Mouse (Mus musculus): Measurements from ENCODE around the gene Gtpbp1.

DNA sequence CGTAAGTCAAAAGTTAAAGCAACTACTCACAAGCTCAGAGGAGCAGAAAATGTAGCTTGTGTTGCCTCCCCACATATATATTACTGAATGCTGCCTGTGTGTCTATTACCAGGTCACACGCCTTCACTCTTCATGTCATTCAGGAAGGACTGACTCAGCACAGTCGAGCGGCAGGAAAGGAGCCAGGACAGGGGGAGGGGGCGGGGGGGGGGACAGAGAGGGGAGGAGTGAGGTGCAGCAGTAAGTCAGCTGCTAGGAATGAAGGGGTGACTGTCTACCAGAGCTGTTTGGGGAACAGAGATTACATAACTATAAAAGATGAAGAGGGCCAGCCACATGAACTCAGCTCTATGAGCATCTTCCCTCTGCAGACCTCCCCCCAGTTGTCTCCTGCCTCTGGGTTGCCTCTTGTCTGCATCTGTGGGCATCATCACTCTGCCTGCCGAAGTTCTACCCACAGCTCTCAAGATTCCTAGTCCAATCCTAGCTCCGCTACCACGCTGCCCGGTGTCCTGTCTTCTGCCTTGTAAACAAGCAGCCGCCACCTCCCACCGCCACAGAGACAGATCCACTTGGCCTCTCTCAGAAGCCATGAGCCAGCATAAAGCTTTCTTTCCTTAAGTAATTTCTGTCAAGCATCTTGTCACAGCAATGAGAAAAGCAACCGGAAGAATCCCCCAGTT lies 49.4 kb upstream of the Gtpbp1 start:
- TF ChIP-seq CTCF (IDR thresholded peaks at IDR 0.05; ENCODE audit: control insufficient read depth, insufficient read depth, insufficient replicate concordance, low read depth, low read length): no peak
- TF ChIP-seq POLR2A (IDR thresholded peaks at IDR 0.05; ENCODE audit: control insufficient read depth, low read depth, low read length): no peak
